Comparison of ENCODE assay signal across 25 mouse cellular contexts in the genomic region with DNA sequence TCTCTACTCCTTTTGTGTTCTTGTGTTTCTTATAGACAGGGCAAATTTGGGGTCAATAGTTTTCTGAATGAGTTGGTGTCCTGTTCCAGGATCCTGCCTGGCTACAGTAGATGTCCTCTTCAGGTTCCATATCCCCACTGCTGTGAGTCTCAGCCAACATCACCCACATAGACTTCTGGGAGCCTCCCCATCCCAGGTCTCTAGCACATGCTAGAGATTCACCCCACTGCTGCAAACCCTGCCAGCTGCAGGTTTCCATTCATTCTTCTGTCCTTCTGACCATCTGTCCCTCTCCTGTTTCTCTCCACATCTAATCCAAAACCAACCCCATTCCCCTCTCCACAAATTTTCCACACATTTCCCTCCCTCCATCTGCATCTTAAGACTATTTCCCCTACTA.
DNase-seq lines count a peak whose midpoint lies in the region; TF ChIP-seq lines count a peak whose summit lies in the region.
"Had no signal": no experiment of that assay in that cellular context is flagged by ENCODE, and none has a peak within 500 bp of the region (broad histone marks: within the 10 kb centered on the region; RNA-seq: fewer than 3 reads in every experiment).

No protein-coding gene starts in this region.

- TF ChIP-seq POLR2A in cerebellum, adult 2 months (IDR thresholded peaks at IDR 0.05; ENCODE audit: borderline replicate concordance, insufficient read depth, low read length), result no peak

- 0 out of 2 replicates have a peak overlapping the region, but pooled peaks have one; percentile 60 for H3K27ac ChIP-seq in cerebellum, adult 2 months (ENCODE audit: insufficient read depth, low read length)
- H3K27ac ChIP-seq in left cerebral cortex, adult 2 months, result no peak overlapping the region; the same call in 1 of the 2 replicates
- H3K27ac ChIP-seq: embryonic facial prominence, embryonic 12.5 days; embryonic facial prominence, embryonic 15.5 days; heart, adult 2 months; heart, embryonic 15.5 days; hindbrain, embryonic 14.5 days; hindbrain, postnatal 0 days had no signal

- peaks cover 13% of the 10 kb centered on the region for H3K4me1 ChIP-seq in cerebellum, adult 2 months (ENCODE audit: control insufficient read depth, insufficient read depth, low read length)
- H3K4me1 ChIP-seq: embryonic facial prominence, embryonic 12.5 days; embryonic facial prominence, embryonic 15.5 days; heart, embryonic 12.5 days; heart, embryonic 15.5 days had no signal

- intact Hi-C loops in left cerebral cortex, adult 2 months (cut with DNase I), result no loop called here

- DNase-seq in cerebellum, adult 11 months, result peak; percentile 6
- DNase-seq in cerebellum, postnatal 4 days (ENCODE audit: low spot score in 2 of 2), result no peak
- peak; percentile 56 for DNase-seq in brain, adult 2 months (ENCODE audit: low read depth, low spot score)
- peak; percentile 35 to 37 for DNase-seq in cerebellum, adult 2 months
- peak; percentile 35 for DNase-seq in cerebellum, adult 9-11 months
- no peak for DNase-seq in spleen, postnatal 10 days (ENCODE audit: low spot score in 2 of 2)
- no peak for DNase-seq in thymus, adult 18-20 months
- no peak for DNase-seq in left cerebral cortex, adult 2 months (ENCODE audit: extremely low spot score in 1 of 2, low spot score in 2 of 2)
- DNase-seq: adrenal gland, adult 2 months; adrenal gland, postnatal 14 days; B cell, adult 2 months; gastrocnemius, postnatal 10 days; gastrocnemius, postnatal 36 days; heart, adult 2 months; heart, postnatal 10 days; heart, postnatal 36 days; kidney, adult 18-20 months; kidney, adult 9 months had no signal

- H3K4me3 ChIP-seq in cerebellum, adult 2 months (replicated peaks; ENCODE audit: insufficient read depth, low read depth, low read length), result no peak overlapping the region
- no peak overlapping the region for H3K4me3 ChIP-seq in left cerebral cortex, adult 2 months
- H3K4me3 ChIP-seq: embryonic facial prominence, embryonic 12.5 days; embryonic facial prominence, embryonic 15.5 days; heart, adult 2 months; heart, embryonic 12.5 days; heart, embryonic 15.5 days had no signal

- no peak for TF ChIP-seq CTCF in cerebellum, adult 2 months (IDR thresholded peaks at IDR 0.05; ENCODE audit: borderline replicate concordance, insufficient read depth, low read depth, low read length)
- no peak for TF ChIP-seq CTCF in left cerebral cortex, adult 2 months (IDR thresholded peaks at IDR 0.05)

- no peaks in the 10 kb centered on the region for H3K27me3 ChIP-seq in cerebellum, adult 2 months (ENCODE audit: control insufficient read depth, insufficient read depth, low read length)
- H3K27me3 ChIP-seq: CH12.LX; embryonic facial prominence, embryonic 12.5 days; embryonic facial prominence, embryonic 15.5 days; heart, embryonic 12.5 days; heart, embryonic 15.5 days had no signal

Comparison
In these comparisons a context has a peak if more than half of its experiments do, and no peak if none do; other contexts are left out.
1. DNase-seq: peak in cerebellum, adult 11 months (single experiment), brain, adult 2 months (single experiment), cerebellum, adult 2 months (2 of 2) and cerebellum, adult 9-11 months (single experiment); none in cerebellum, postnatal 4 days (0 of 2), spleen, postnatal 10 days (0 of 2), thymus, adult 18-20 months (0 of 2) and left cerebral cortex, adult 2 months (0 of 2).